Mouse (Mus musculus): ENCODE results near the gene Mrps21. TPM values are rescaled to one million over a fixed set of nuclear protein-coding genes. Genes with fewer than 3 reads are reported as not detected.

Gene Mrps21
- total and polyA plus RNA-seq, 2 experiments = 39.6 to 205 TPM

- Histone ChIP-seq H3K79me2 (ENCODE audit: control insufficient read depth, insufficient read depth, low read length) (no peaks in the 10 kb centered on the region), H3K27ac (replicated peaks; ENCODE audit: insufficient read depth, low read depth, low read length) (peak overlapping the region; percentile 4; the same call in 1 of the 2 replicates), H3K4me1 (ENCODE audit: control insufficient read depth, insufficient read depth, low read length) (peaks cover 8% of the 10 kb centered on the region), H3K9ac (ENCODE audit: low read depth, low read length) (no peak overlapping the region), H3K36me3 (ENCODE audit: control insufficient read depth, insufficient read depth, low read length) (no peaks in the 10 kb centered on the region; the same call in 1 of the 2 replicates), H3K4me3 (ENCODE audit: insufficient read depth, low read depth, low read length) (peak overlapping the region; percentile 13; the same call in 1 of the 2 replicates), H3K27me3 (ENCODE audit: control insufficient read depth, insufficient read depth, low read length) (no peaks in the 10 kb centered on the region)
- no peak for DNase-seq (ENCODE audit: extremely low read depth, low read depth, low spot score)
- TF ChIP-seq CTCF (IDR thresholded peaks at IDR 0.05; ENCODE audit: low read depth, low read length) (no peak), POLR2A (IDR thresholded peaks at IDR 0.05; ENCODE audit: extremely low read depth, insufficient read depth, low read length) (no peak)
- WGBS = 36% methylated on average over 7 of the region's 7 CpGs
These were observed 21.8 kb upstream of the Mrps21 start for GRCm38 (mm10) chr3:95893126-95893525.

- Histone ChIP-seq H3K79me2 (ENCODE audit: control insufficient read depth, insufficient read depth, low read length) (no peaks in the 10 kb centered on the region), H3K27ac (replicated peaks; ENCODE audit: insufficient read depth, low read depth, low read length) (no peak overlapping the region), H3K4me1 (ENCODE audit: control insufficient read depth, insufficient read depth, low read length) (peaks cover 11% of the 10 kb centered on the region), H3K9ac (ENCODE audit: low read depth, low read length) (no peak overlapping the region), H3K27me3 (ENCODE audit: control insufficient read depth, insufficient read depth, low read length) (no peaks in the 10 kb centered on the region), H3K4me3 (ENCODE audit: insufficient read depth, low read depth, low read length) (no peak overlapping the region), H3K36me3 (ENCODE audit: control insufficient read depth, insufficient read depth, low read length) (no peaks in the 10 kb centered on the region; the same call in 1 of the 2 replicates)
- WGBS = 66% methylated on average over 11 of the region's 11 CpGs
- no peak for TF ChIP-seq POLR2A (IDR thresholded peaks at IDR 0.05; ENCODE audit: extremely low read depth, insufficient read depth, low read length)
- TF ChIP-seq CTCF (IDR thresholded peaks at IDR 0.05; ENCODE audit: low read depth, low read length) = no peak
- no peak for DNase-seq (ENCODE audit: extremely low read depth, low read depth, low spot score)
These were observed 21.0 kb upstream of the Mrps21 start for GRCm38 (mm10) chr3:95892066-95893052.

- WGBS = 47% methylated on average over 12 of the region's 12 CpGs
- DNase-seq (ENCODE audit: extremely low read depth, low read depth, low spot score) = peak; percentile 74
- peak within 1 kb of the TSS; percentile 54 for H3K27ac ChIP-seq (replicated peaks; ENCODE audit: insufficient read depth, low read depth, low read length)
- TF ChIP-seq POLR2A (IDR thresholded peaks at IDR 0.05; ENCODE audit: extremely low read depth, insufficient read depth, low read length) (no peak), CTCF (IDR thresholded peaks at IDR 0.05; ENCODE audit: low read depth, low read length) (no peak)
- no peaks in the 10 kb centered on the region for H3K79me2 ChIP-seq (ENCODE audit: control insufficient read depth, insufficient read depth, low read length)
- H3K9ac ChIP-seq (ENCODE audit: low read depth, low read length) = peak within 1 kb of the TSS; percentile 29; the same call in 1 of the 2 replicates
- H3K36me3 ChIP-seq (ENCODE audit: control insufficient read depth, insufficient read depth, low read length) = no peaks in the 10 kb centered on the region; the same call in 1 of the 2 replicates
- peaks cover 13% of the 10 kb centered on the region for H3K4me1 ChIP-seq (ENCODE audit: control insufficient read depth, insufficient read depth, low read length)
- H3K27me3 ChIP-seq (ENCODE audit: control insufficient read depth, insufficient read depth, low read length) = no peaks in the 10 kb centered on the region
- H3K4me3 ChIP-seq (ENCODE audit: insufficient read depth, low read depth, low read length) = peak within 1 kb of the TSS; percentile 12; the same call in 1 of the 2 replicates
These were observed 20.1 kb upstream of the Mrps21 start, which contains the start of gene BC028528 for GRCm38 (mm10) chr3:95891211-95892065. TSS of gene BC028528 (minus strand) at chr3:95892005.

GRCm38 (mm10) chr3:95889664-95890063 lies 18.3 kb upstream of the Mrps21 start:
- 82% methylated on average over 3 of the region's 3 CpGs for WGBS
- Histone ChIP-seq H3K4me3 (ENCODE audit: insufficient read depth, low read depth, low read length) (no peak overlapping the region), H3K79me2 (ENCODE audit: control insufficient read depth, insufficient read depth, low read length) (no peaks in the 10 kb centered on the region), H3K27ac (replicated peaks; ENCODE audit: insufficient read depth, low read depth, low read length) (no peak overlapping the region), H3K36me3 (ENCODE audit: control insufficient read depth, insufficient read depth, low read length) (no peaks in the 10 kb centered on the region), H3K27me3 (ENCODE audit: control insufficient read depth, insufficient read depth, low read length) (no peaks in the 10 kb centered on the region), H3K9ac (ENCODE audit: low read depth, low read length) (no peak overlapping the region), H3K4me1 (ENCODE audit: control insufficient read depth, insufficient read depth, low read length) (peaks cover 12% of the 10 kb centered on the region)
- no peak for DNase-seq (ENCODE audit: extremely low read depth, low read depth, low spot score)
- TF ChIP-seq POLR2A (IDR thresholded peaks at IDR 0.05; ENCODE audit: extremely low read depth, insufficient read depth, low read length) (no peak), CTCF (IDR thresholded peaks at IDR 0.05; ENCODE audit: low read depth, low read length) (no peak)

GRCm38 (mm10) chr3:95887596-95887995 lies 16.3 kb upstream of the Mrps21 start:
- TF ChIP-seq POLR2A (IDR thresholded peaks at IDR 0.05; ENCODE audit: extremely low read depth, insufficient read depth, low read length) (0 out of 2 replicates have a peak, but pooled peaks have one; percentile 9), CTCF (IDR thresholded peaks at IDR 0.05; ENCODE audit: low read depth, low read length) (no peak)
- peak overlapping the region; percentile 43; the same call in 1 of the 2 replicates for H3K27ac ChIP-seq (replicated peaks; ENCODE audit: insufficient read depth, low read depth, low read length)
- no peak overlapping the region for H3K9ac ChIP-seq (ENCODE audit: low read depth, low read length)
- no peaks in the 10 kb centered on the region for H3K36me3 ChIP-seq (ENCODE audit: control insufficient read depth, insufficient read depth, low read length)
- no peak overlapping the region for H3K4me3 ChIP-seq (ENCODE audit: insufficient read depth, low read depth, low read length)
- H3K4me1 ChIP-seq (ENCODE audit: control insufficient read depth, insufficient read depth, low read length) = peaks cover 16% of the 10 kb centered on the region
- no peaks in the 10 kb centered on the region for H3K27me3 ChIP-seq (ENCODE audit: control insufficient read depth, insufficient read depth, low read length)
- DNase-seq (ENCODE audit: extremely low read depth, low read depth, low spot score) = peak; percentile 82
- WGBS = 53% methylated on average over 4 of the region's 4 CpGs
- H3K79me2 ChIP-seq (ENCODE audit: control insufficient read depth, insufficient read depth, low read length) = no peaks in the 10 kb centered on the region

All from liver, adult 2 months (tissue).